Comparison of ENCODE assay signal across 30 mouse cellular contexts in genomic region chr11:9146683-9147082, GRCm38 (mm10). TPM values are rescaled to one million over a fixed set of nuclear protein-coding genes. Genes with fewer than 3 reads are reported as not detected.
"Had no signal": no experiment of that assay in that cellular context is flagged by ENCODE, and none has a peak within 500 bp of the region (broad histone marks: within the 10 kb centered on the region; RNA-seq: fewer than 3 reads in every experiment).

No protein-coding gene starts in this region.

- H3K4me1 ChIP-seq: heart, embryonic 13.5 days; heart, embryonic 15.5 days; hindbrain, embryonic 10.5 days; hindbrain, embryonic 12.5 days; intestine, embryonic 15.5 days; limb, embryonic 13.5 days; limb, embryonic 15.5 days; liver, embryonic 12.5 days had no signal

- ATAC-seq: hindbrain, embryonic 16.5 days; inflammation-experienced regulatory T-cells, adult 6 months; intestine, embryonic 15.5 days; intestine, postnatal 0 days; liver, embryonic 12.5 days had no signal

- DNase-seq: gastrocnemius, adult 2 months; gastrocnemius, postnatal 10 days; gastrocnemius, postnatal 36 days; heart, adult 2 months; heart, postnatal 4 days; kidney, adult 18-20 months; kidney, adult 8-10 months; kidney, postnatal 10 days; kidney, postnatal 25 days; kidney, postnatal 4 days; layer of hippocampus, adult 9-11 months; layer of hippocampus, postnatal 36 days; left cerebral cortex, postnatal 4 days had no signal

- H3K4me2 ChIP-seq: heart, embryonic 11.5 days; heart, embryonic 13.5 days; heart, embryonic 15.5 days; hindbrain, embryonic 12.5 days; hindbrain, embryonic 14.5 days; intestine, embryonic 15.5 days; limb, embryonic 13.5 days; limb, embryonic 15.5 days; liver, embryonic 12.5 days had no signal

- H3K4me3 ChIP-seq: gastrocnemius, adult 2 months; heart, adult 2 months; heart, embryonic 13.5 days; heart, embryonic 15.5 days; hindbrain, embryonic 10.5 days; hindbrain, embryonic 12.5 days; intestine, embryonic 15.5 days; layer of hippocampus, adult 2 months; limb, embryonic 13.5 days; limb, embryonic 15.5 days; liver, embryonic 12.5 days had no signal

- H3K27me3 ChIP-seq: heart, embryonic 13.5 days; heart, embryonic 15.5 days; hindbrain, embryonic 12.5 days; intestine, embryonic 15.5 days; limb, embryonic 13.5 days; limb, embryonic 15.5 days; liver, embryonic 12.5 days had no signal

- H3K27ac ChIP-seq: gastrocnemius, adult 2 months; heart, adult 2 months; heart, embryonic 13.5 days; heart, embryonic 15.5 days; hindbrain, embryonic 10.5 days; hindbrain, embryonic 12.5 days; hindbrain, embryonic 14.5 days; intestine, embryonic 15.5 days; layer of hippocampus, adult 2 months; limb, embryonic 13.5 days; limb, embryonic 15.5 days; liver, embryonic 12.5 days had no signal

- H3K36me3 ChIP-seq: heart, embryonic 13.5 days; heart, embryonic 15.5 days; hindbrain, embryonic 10.5 days; hindbrain, embryonic 12.5 days; intestine, embryonic 15.5 days; limb, embryonic 13.5 days; limb, embryonic 15.5 days; liver, embryonic 12.5 days had no signal

- H3K9ac ChIP-seq: heart, embryonic 13.5 days; heart, embryonic 15.5 days; hindbrain, embryonic 12.5 days; hindbrain, embryonic 14.5 days; intestine, embryonic 15.5 days; limb, embryonic 13.5 days; limb, embryonic 15.5 days; liver, embryonic 12.5 days had no signal

- H3K9me3 ChIP-seq: heart, embryonic 13.5 days; heart, embryonic 15.5 days; hindbrain, embryonic 10.5 days; hindbrain, embryonic 12.5 days; intestine, embryonic 15.5 days; limb, embryonic 13.5 days; limb, embryonic 15.5 days; liver, embryonic 12.5 days had no signal

RNA-seq across cellular contexts. Expression of gene Abca13, which starts 45.1 kb away (rescaled TPM):
- total RNA-seq: gastrocnemius, adult 2 months; gastrocnemius, postnatal 36 days; heart, adult 2 months; heart, postnatal 25 days; liver, adult 2 months had no signal
- polyA plus RNA-seq: inflammation-experienced regulatory T-cells, adult 6 months; limb, embryonic 11.5 days; liver, adult 2 months had no signal
